Mouse (Mus musculus) monocyte, adult 2 months (primary cell): Measurements from ENCODE around the gene Ssrp1.

Source experiments
- DNase-seq, 2 experiments: peaks; one replicate each; pipeline ENCODE4 v3.0.0; 2022; ENCODE audit warnings: low spot score in 2 of 2, low read depth in 1 of 2

Ssrp1 gene

DNA sequence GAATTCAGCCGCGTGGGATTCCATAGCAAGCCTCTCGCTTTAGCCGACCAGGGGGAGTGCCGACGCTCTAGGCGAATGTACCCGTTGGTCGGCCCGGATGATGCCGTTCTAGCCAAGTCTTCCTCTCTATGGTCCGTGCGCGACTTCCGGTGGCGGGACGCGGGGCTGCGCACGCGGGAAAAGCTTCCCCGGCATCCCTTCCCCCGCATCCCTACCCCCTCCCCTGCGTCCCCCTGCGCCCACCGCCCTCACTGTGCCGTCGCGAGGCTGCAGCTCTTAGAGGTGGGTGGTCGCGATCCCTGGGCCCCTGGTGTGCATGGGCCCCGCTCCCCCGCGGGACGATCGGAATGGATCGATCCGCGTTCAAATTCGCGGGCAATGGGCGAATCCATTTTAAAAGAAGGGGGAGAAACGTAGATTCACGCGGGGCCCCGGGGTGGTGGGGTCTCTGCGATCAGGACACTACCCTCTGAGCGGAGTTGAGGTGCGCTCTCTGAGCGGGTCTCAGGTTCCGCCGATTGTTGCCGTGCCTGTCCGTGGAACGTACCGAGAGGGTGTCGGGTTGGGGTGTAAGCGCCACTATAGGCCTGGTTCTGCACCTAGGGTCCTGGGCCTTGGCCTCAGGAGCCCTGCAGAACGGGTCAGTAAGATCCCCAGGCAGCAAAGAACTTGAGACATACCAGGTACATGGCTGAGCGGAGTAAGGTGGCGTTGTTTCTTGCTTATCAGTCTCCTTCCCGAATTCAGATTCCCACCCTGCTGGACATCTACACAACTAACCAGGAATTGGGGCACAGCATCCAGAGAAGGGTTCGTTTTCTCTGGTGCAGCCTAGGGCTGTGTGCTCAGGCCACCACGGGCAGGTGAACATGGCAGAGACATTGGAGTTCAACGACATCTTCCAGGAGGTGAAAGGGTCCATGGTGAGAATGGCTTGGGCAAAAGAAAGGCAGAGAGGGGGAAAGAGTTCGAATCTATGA is at the start of gene Ssrp1, which contains the start of gene P2rx3:
Gene Ssrp1, plus strand, starts transcription at position 188 of the 980 bp plus-strand sequence.
Gene P2rx3, minus strand, starts transcription at position 416 of the 980 bp plus-strand sequence.
- peak; percentile 71 to 85 for DNase-seq

DNA sequence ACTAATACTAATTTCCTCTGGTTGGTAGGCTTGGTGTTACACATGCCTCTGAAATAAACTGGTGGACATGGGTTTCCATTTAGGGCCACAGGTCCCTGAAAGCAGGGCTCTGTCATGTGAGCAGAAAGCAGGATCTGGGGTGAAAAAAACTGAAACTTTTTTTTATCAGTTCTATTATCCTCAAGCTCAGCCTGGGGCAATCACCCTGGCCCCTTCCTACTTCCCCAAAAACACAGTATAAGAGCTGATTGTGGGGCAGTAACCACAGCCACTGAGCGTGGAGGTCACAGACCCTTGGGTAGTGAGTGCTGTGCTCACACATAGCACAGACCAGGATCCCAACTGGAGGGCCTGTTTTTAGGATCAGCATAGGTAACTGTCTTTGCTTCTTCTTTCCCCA is 49.1 kb upstream of the Ssrp1 start, which contains the start of gene Prg3:
Gene Prg3, plus strand, starts transcription at position 286 of the 400 bp plus-strand sequence.
- DNase-seq, result no peak

DNA sequence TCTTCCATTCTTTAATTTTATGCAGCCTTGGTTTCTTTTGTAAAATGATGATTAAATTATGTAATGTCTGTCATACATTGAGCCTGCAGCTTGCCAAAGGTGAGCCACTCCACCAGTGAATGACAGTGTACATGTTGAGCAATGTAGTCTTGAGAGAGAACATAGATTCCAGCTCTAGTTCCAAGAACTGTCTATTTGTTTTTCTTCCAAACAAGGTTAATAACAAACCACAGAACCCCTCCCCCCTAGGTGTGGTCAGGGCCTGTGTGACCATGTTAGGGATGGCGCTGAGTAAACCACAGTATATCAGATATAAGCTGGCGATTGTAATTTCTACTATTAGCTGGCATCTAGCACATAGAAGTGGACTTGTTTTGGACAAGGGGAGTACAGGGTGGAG is 40.7 kb upstream of the Ssrp1 start:
- DNase-seq, result no peak

DNA sequence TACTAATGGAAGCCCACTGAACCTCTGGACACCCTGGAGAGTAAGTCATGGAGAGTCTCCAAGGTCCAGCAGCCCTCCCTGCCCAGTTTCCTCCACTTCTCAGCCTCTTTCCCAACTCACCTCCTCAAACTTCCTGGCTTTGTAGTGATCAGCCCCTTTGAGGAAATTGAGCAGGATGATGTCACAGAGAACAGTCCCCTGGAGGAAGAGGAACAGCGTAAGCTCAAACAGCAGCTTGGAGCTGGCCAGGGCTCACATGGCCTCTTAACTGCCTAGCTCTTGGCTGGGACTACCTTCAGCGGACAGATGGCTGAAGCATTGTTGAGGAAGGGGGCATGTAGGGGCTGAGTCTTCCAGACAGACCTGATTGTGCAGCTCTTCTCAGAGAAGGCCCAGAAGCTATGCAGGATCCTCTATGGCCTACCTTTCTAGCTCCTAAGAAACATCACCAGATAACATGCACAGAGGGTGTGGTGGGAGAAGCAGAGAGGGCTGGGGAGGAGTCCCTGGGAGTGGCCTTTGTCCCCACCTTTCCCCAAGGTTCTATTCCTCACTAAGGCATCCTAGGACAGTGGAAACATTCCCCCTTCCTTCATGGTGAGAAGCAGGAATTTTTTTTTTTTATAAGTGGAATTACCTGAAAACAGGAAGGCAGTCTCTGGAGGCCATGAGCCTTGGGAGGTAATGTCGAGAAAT is 37.4 kb upstream of the Ssrp1 start:
- DNase-seq, result no peak

DNA sequence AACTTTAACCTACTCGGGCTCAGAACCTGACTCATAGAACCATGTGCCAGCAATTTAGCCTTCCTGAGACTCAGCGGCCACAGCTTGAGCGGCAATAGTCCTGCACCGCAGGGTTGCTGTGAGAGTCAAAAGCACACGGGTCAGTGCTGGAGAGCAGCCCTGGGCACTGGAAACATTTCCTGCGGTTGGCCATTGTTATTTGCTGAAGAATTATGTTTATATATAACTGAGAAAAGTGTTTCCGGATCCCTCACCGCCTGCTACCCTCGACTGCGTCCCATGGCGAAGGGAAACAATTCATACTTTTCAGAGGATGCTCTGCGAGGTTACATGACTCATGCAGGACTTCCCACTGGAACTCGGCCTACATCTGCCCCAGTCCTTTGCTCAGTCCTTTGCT is 35.5 kb upstream of the Ssrp1 start:
- no peak for DNase-seq

DNA sequence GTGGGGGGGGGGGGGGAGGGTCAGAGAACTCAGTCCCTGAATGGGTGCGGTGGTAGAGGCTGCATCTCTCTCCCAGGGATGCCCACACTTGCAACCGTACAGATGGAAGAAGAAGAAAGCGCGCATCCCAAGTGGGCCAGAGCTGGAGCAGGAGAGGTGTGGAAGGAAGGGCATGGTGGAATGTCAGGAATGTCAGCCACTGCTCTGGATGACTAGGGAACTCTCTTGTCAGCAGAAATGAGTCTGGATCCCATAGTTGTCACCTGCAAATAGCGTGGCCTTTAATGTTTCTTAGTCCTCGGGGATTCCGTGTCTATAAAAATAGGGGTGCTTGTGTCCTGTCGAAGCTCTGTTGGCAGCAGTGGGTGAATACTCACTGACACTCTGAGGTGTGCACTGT is 34.5 kb upstream of the Ssrp1 start:
- no peak for DNase-seq

DNA sequence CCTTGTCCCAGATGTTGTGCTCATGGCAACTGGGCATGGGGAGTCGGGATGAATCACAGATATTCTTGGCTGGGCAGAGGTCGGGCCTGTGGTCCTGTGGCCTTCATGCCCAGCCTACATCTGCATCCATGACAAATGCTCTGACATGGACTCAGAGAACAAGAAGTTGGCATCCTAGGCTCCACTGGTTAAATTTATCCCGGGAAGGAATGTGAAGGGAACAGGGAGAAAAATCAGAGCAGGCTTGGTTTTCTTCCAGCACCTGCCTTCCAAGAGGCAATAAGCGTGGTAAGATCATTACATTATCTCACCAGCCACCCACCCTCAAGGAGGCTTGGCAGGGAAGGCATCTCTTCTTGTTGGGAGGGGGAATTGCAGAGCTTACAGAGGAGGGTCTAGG is 32.7 kb upstream of the Ssrp1 start:
- no peak for DNase-seq

DNA sequence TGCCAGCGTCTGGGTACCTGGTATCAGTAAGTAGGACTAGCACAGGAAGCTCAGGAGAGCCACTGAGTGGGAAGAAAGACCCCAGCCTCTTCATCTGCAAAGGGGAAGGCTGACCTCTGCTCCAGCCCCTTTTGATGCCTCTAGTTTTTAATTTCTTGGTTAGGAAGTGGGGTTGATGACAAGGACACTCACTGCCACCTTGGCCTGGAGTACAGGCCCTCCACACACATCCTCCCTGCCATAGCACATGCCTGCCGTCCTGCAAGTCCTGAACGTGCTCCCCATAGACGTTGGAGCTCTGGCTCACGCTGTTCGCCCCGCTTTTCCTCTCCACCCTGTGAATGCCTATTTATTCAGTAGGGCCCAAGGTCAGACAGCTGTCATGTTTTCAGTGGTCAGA is 30.4 kb upstream of the Ssrp1 start:
- no peak for DNase-seq

DNA sequence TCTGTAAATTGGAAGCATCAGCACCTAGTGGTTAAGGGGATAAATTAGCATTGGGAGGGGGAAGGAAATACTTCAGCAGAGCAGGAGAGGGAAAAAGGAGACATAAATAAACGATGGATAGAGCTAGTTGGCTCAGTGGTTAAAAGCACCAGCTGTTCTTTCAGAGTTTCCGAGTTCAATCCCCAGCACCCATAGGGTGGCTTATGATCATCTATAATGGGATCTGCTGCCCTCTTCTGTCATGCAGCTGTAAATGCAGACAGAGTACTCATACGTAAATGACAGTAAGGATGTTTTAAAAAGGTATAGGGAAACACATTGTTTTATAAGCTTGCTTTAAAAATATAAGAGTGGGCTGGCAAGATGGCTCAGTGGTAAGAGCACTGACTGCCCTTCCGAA is 29.3 kb upstream of the Ssrp1 start:
- DNase-seq, result no peak

DNA sequence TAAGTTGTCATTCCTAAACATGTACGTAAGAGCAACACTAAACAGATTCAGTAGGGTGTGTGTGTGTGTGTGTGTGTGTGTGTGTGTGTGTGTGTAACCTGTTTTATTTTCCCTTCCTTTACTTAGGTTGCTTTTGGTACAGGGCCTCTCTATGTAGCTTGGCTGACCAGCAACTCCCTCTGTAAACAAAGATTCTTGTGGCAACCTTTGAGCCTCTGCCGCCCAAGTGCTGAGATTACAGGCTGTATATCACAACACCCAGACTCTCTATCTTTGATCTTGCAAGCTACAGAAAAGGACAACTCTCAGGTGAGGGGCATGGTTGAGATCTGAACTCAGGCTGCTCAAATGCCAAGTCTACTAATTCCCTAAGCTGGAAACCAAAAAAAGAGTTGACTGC is 27.8 kb upstream of the Ssrp1 start:
- DNase-seq, result no peak

DNA sequence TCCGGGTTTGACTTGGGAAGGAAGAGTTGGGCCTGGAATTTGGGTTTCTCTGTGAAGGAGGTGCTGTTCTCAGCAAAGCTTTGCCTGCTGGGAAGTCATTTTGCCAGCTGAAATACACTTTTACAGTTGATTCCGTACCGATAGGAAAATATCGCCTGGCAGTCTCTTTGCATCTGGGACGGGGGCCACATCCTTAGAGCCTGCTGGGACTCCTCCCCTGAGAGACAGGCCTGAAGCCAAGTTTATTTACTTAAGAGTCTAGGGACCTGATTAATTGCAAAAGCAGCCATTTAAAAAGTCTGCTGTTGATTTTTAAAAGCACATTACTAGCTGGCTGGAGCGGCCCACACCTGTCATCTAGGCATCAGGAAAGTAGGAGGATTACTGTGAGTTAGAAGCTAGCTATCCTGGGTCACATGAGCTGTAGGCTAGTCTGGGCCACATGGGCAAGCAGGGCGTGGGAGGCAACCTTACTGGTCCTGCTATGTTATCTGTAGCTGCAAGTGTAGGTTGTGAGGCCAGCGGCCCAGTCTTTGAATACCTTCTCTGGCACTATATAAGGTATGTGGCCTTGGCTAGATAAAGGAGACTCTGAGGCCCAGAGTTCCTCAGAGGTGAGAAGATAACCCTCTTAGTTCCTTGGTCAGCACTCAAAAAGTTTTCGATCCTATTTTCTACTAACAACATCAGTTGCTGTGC is 25.0 kb upstream of the Ssrp1 start:
- DNase-seq, result no peak

DNA sequence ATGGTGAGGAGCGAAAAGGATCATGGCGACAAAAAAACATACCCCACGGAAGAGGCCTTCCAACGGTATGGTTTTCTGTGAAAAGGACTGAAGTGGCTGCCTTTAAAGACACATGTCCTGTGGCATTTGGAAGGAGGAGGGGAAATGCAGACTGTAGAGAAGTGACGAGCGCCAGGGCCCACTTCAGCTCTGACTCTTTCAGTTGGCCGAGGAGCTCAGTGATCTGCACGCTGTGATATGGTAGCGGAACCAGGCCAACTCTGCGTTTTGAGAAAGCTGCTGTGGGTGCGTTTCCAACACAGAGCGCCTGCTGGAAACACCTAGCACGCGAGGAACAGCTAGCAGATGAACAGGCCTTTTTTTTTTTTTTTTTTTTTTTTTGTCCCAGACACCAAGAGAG is 24.4 kb upstream of the Ssrp1 start:
- DNase-seq, result no peak

DNA sequence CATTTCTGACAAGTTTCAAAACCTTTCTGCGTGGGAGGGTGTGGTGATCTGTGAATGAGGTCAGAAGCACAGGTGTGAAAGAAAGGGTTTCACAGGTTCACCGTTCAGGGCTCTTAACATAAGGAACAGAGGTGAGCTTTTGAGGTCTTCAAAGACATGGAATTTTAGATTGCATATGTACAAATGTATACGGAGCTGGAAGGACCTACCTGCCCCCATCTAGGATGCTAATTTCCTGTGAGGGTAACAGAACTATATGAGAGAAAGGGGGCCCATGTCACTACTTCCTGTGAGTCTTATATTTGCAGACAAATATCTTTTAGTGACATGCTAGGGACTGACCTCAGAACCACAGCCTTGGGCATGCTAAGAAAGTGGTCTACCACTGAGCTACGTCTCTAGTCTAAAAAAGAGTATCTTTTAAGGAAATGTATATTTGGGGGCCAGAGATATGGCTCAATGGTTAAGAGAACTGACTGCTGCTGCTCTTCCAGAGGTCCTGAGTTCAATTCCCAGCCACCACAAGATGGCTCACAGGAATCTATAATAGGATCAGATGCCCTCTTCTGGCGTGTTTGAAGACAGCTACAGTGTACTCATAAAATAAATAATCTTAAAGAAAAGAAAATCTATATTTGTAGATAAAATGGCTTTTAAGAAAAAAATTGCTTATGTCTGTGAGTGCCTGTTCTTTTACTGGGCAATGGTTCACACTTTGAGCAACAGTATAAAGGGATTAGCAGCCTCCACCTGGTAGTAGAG is 23.0 kb upstream of the Ssrp1 start:
- DNase-seq, result no peak

DNA sequence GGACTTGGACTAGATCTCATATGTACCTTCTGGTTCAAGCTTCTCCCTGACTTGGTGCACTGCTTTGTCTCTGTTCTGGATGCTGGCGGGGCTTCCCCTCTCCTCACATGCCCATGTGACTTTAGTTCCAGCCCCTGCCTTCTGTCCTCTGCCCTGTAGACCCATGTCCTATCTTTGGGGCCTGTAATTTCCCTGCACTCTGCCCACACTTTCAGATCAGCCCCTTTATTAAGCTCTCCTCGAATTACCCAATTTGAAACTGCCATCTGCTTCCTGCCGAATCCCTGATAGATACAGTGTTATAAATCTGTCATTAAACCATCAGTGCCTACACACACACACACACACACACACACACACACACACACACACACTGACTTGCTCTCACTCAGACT is 22.4 kb upstream of the Ssrp1 start:
- no peak for DNase-seq

DNA sequence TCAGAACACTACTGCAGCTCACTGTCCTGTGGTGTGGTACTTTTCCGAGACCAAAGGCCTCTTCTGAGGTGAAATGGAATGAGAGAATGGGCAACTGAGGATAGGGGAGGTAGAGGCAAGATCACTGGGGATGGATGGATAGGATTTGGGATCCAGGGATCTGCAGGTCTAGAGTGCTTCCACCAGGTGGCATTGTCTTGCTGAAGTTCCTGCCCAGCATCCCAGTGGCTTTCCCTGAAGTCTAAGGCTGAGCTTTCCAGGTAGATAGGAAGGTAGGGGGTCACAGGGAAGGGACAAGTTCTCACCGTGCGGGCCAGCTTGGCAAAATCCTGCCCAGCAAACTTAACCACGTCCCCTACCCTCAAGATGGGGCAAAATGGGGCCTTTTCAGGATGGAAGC is 15.0 kb upstream of the Ssrp1 start:
- DNase-seq, result no peak

DNA sequence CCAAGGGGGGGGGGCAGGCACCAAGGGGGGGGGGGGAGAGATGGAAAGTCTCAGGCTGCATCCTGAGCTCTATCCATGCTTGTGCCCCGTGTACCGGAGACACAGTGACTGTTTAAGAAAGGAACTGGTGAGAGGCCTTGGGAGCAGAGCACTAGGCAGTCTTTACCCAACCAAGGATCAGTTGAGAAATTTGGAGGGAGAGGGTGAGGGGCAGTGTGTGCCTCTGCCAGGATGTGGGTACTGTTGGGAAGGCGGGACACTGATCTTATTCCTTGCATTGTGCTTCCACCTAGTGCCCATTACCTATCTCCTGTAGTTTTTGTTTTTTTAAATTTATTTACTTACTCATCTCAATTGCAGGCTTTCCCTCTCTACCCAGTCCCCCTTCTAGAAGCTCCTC is 10.9 kb upstream of the Ssrp1 start:
- no peak for DNase-seq

DNA sequence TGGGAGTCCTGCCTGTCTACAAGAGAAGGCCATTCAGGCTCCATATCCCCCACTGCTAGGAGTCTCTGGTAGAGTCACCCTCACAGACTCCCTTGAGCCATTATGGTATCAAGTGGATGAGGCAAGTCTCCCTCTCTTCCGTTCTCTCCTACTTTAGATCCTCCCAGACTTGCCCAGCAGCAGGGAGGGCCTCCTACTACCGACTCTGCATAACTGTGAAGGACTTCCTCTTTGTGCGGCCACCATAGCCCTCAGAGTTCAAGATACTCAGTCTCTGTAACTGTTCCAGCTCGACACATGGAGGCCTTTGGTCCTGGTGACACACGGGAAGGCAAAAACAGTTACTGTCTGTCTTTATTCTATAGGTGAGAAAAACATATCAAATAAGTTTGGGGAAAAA is 9.8 kb upstream of the Ssrp1 start:
- no peak for DNase-seq

DNA sequence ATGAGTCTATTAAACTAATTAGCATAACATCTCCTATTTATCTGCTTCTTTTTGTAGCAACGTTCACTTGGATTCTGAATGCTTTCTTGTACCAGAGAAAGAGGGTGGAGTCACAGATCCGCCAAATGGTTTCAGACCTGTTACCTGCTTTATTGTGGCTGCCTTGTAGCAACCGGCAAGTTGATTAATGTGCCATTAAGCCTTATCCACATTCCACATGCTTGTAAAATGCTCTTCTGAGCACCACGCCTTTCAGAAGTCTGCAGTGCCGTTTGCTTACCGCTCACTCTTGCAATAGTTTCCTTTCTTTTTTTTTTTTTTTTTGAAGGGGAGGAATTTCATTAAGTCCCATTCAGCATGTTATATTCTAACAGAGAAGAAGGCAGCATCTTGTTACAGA is 7.1 kb upstream of the Ssrp1 start:
- no peak for DNase-seq

DNA sequence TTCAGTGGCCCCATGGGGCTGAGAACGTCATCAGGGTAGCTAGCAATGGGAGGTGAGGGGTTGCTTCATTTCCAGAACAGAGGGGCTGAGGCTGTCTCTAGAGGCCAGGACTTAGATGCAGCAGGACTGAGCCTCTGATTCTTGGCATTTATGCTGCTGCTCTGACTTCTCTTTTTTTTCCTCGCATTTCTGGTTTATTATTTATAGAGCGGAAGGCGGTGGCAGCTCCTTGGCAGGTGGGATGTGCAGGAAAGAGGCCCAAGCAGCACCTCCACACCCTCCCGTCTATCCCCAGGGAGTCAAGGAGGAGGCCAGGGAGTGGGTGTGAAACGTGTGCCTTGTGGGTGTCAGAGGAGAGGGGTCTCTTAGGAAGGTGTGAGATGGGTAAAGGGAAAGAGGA is 6.0 kb upstream of the Ssrp1 start:
- DNase-seq, result no peak

DNA sequence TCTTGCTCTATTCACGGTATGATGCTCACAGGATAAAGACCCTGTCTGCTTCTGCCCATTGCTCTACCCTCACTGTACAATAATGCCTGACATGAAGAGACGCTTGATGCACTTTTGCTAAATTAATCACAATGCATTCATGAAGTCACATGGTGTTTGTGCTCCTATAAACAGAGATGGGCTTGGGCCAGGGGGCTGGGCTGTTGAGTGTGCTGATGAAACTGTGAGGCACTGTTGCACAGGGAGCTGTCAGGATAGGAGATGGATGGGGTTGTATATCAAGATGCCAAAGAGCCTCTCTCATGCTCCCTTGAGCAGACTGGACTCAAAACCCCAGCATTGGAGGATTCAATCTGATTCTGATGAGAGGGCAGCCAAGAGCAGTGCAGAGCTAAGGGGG is 3.9 kb upstream of the Ssrp1 start:
- DNase-seq, result no peak

DNA sequence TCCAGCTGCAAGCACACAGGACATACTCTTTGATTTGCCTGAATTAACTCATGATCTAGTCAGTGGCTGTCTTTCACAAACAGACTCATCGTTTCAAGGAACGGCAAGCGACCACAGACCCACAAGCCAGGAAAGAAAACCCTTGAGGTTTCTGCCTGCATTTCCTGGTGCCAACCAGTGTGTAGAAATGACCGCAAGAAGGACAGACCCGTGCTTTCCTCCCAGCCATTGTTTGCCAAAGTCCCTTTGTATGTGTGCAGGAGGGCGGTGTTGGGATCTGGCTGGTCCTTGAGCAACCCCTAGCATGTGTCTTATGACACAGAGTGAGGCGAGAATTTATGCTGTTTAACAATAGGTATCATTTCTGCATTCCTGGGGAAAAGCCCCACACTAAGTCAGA is 2.9 kb upstream of the Ssrp1 start:
- DNase-seq, result no peak
